Mouse (Mus musculus) stomach, embryonic 14.5 days (tissue): ENCODE measurements around the gene Adamts3. TPM values are rescaled to one million over a fixed set of nuclear protein-coding genes. Genes with fewer than 3 reads are reported as not detected.

Experiments
- ATAC-seq: fragments of 200-750 bp; cut with Nextera tagmentation; 2 replicates; pipeline ENCODE4 v1.8.0; 2017; ENCODE audit warnings: low read depth, moderate TSS enrichment; ENCODE audit not compliant: insufficient number of reproducible peaks, insufficient read depth, low FRiP score
- H3K27ac ChIP-seq: fragments of 300-500 bp; sonication (generic); 2 replicates; pipeline ENCODE4 v1.5.1; 2014; ENCODE audit warnings: mild to moderate bottlenecking, low read length, moderate library complexity, mixed read lengths
- H3K27me3 ChIP-seq: fragments of 300-500 bp; sonication (generic); 2 replicates; pipeline ENCODE4 v1.6.1; 2014; ENCODE audit warnings: low read length, control low read depth, mixed read lengths; ENCODE audit not compliant: control insufficient read depth, insufficient read depth
- H3K36me3 ChIP-seq: fragments of 300-500 bp; sonication (generic); 2 replicates; pipeline ENCODE4 v1.6.1; 2014; ENCODE audit warnings: mild to moderate bottlenecking, control low read depth, low read length, moderate library complexity, mixed read lengths; ENCODE audit not compliant: control insufficient read depth, insufficient read depth
- H3K4me1 ChIP-seq: fragments of 300-500 bp; sonication (generic); 2 replicates; pipeline ENCODE4 v1.6.1; 2014; ENCODE audit warnings: low read length, control low read depth, mixed read lengths; ENCODE audit not compliant: control insufficient read depth, insufficient read depth
- H3K4me2 ChIP-seq: fragments of 300-500 bp; sonication (generic); replicated peaks from 2 replicates; pipeline ENCODE4 v1.6.1; 2014; ENCODE audit warnings: low read depth, low read length, control low read depth
- H3K4me3 ChIP-seq: fragments of 300-500 bp; sonication (generic); 2 replicates; pipeline ENCODE4 v1.5.1; 2014; ENCODE audit warnings: low read depth, low read length, control low read depth
- H3K9ac ChIP-seq: fragments of 300-500 bp; sonication (generic); replicated peaks from 2 replicates; pipeline ENCODE4 v1.6.1; 2014; ENCODE audit warnings: low read depth, mild to moderate bottlenecking, control low read depth, low read length, moderate library complexity, mixed read lengths
- H3K9me3 ChIP-seq: fragments of 300-500 bp; sonication (generic); 2 replicates; pipeline ENCODE4 v1.6.1; 2016; ENCODE audit warnings: low read depth, low read length, control low read depth; ENCODE audit not compliant: control insufficient read depth
- WGBS: fragments of 180-500 bp; shearing (Covaris S2); extraction: QIAGEN DNeasy Blood & Tissue Kit; methylation state at CpG from one replicate; pipeline ENCODE4 v1.1.7; 2014; 5-methylcytosine and 5-hydroxymethylcytosine counted together
- polyA plus RNA-seq: library from polyadenylated mRNA; unstranded; fragments of >200 nt; fragmentation: Nextera tagmentation; extraction: Ambion mirVana; gene quantifications from 2 replicates; pipeline ENCODE4 v1.2.1, GENCODE M21; 2014

Gene Adamts3
- polyA plus RNA-seq, 1 experiment from 2014 or later: 6.4 TPM

DNA sequence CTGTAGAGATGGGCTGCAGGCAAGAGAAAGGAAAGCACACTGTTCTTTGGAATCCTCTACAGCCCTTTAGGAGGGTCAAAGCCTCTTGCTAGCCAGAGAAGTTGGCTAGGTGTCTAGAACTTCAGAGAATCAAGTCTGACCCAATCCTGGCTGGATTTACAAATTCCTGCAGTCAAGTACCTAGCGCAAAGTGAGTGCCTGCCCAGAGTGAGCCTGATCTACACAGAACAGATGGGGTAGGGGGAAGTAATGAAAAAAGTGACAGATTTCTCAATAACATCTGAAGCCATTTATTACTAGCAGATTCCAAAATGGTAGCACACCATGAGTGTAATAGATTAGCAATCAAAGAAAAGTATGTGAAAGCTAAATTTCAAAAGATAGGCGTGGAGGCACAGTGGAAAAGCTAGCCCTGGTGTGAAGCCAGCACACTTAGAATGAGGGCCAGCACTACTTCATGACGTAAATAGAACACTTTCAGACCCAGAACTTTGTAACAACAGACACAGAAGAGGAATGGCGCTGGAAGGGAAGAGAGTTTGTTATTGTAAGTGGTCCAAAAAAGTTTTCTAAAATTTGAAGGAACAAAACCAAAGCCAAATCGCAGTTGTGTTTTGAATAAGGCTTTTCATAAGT lies 82.8 kb downstream of the Adamts3 start:
- no peak overlapping the region for H3K9ac ChIP-seq
- no peak overlapping the region for H3K4me2 ChIP-seq
- no peak overlapping the region for H3K27ac ChIP-seq
- H3K36me3 ChIP-seq: no peaks in the 10 kb centered on the region
- H3K27me3 ChIP-seq: no peaks in the 10 kb centered on the region
- H3K9me3 ChIP-seq: no peaks in the 10 kb centered on the region
- no peak overlapping the region for H3K4me3 ChIP-seq
- 78% methylated on average over 5 of the region's 5 CpGs for WGBS
- ATAC-seq: no peak
- no peaks in the 10 kb centered on the region for H3K4me1 ChIP-seq

DNA sequence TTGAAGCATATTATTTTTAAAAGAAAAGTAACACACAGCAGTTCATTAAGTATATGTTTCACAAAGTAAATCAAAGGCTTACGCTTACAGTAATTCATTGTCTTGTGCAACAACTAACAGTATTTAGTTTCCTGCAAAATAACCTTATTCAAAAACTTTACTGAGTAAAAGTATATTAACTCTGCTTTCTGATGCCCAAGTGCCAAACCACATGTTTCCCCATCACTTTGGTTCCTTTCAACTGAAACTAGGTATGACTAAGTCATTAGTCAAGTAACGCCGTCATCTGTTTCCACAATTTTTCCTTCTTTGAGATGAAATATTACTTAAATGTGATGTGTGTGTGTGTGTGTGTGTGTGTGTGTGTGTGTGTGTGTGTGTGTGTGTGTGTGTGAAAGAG lies 89.4 kb downstream of the Adamts3 start:
- Histone ChIP-seq H3K27ac (no peak overlapping the region), H3K27me3 (no peaks in the 10 kb centered on the region), H3K9me3 (no peaks in the 10 kb centered on the region), H3K4me1 (no peaks in the 10 kb centered on the region), H3K4me2 (no peak overlapping the region), H3K36me3 (no peaks in the 10 kb centered on the region), H3K4me3 (no peak overlapping the region), H3K9ac (no peak overlapping the region)
- WGBS: 92% methylated on average over 3 of the region's 3 CpGs
- ATAC-seq: no peak

DNA sequence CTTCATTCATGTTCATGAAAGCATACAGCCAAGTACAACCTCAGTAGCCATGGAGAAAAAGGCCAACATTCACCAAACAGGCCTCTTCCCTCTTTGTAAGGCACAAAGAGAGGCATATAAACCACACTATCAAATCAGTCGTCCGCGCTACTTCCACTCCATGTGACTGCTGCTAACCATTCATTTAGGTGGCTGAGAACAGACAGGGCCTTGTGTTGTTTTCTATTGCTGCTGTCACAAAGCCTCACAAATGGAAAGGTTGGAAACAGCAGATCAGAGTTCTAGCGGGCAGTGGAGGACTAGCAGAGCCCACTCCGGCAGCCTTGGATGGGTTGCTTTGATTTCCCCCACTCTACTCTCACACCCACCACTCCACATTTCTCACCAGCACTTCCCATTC lies 98.5 kb downstream of the Adamts3 start:
- no peak overlapping the region for H3K4me2 ChIP-seq
- WGBS: 90% methylated on average over 5 of the region's 5 CpGs
- H3K9ac ChIP-seq: no peak overlapping the region
- H3K4me1 ChIP-seq: no peaks in the 10 kb centered on the region
- H3K4me3 ChIP-seq: no peak overlapping the region
- H3K27me3 ChIP-seq: no peaks in the 10 kb centered on the region
- H3K27ac ChIP-seq: no peak overlapping the region
- no peaks in the 10 kb centered on the region for H3K36me3 ChIP-seq
- no peaks in the 10 kb centered on the region for H3K9me3 ChIP-seq
- ATAC-seq: no peak

DNA sequence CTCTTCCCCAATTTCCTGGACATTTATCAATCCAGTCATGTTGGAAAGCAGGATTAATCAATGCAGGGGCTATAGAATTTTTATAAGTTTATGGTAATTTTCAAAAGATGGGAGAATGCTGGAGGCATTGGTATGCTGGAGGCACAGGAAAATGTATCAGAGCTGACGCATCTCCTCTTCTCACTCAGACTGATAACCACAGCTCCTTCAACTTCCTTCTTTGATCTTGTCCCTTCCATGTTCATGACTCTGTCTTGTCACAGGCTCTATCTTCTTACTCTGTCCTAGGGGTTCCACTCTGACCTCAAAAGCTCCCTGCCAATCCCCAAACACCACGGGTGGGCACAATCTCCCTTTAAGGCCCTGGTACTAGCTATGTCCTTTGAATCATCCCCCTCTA lies 103.3 kb downstream of the Adamts3 start:
- no peaks in the 10 kb centered on the region for H3K9me3 ChIP-seq
- no peaks in the 10 kb centered on the region for H3K36me3 ChIP-seq
- 72% methylated on average over 2 of the region's 2 CpGs for WGBS
- no peak overlapping the region for H3K27ac ChIP-seq
- H3K4me3 ChIP-seq: no peak overlapping the region
- no peak overlapping the region for H3K9ac ChIP-seq
- no peak overlapping the region for H3K4me2 ChIP-seq
- H3K4me1 ChIP-seq: no peaks in the 10 kb centered on the region
- ATAC-seq: no peak
- no peaks in the 10 kb centered on the region for H3K27me3 ChIP-seq

DNA sequence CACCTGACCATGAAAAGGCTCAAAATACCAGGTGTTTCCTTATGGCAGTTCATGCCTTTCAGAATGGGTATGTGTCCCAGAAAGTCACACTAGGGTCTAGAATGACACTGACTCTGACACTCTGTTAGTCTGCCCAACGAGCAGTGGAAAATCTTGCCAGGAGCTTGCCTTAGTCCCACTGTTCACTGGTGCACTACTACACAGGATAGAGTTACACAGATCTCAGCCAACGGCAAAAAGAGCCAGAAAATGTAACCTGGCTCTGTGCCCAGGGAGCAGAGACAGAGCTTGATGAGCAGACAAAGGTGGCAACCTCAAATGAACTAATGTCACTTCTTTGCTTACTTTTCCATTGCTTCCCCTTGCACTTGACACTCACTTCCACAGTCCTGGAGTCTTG lies 104.5 kb downstream of the Adamts3 start:
- no peak for ATAC-seq
- Histone ChIP-seq H3K9ac (no peak overlapping the region), H3K4me2 (no peak overlapping the region)

DNA sequence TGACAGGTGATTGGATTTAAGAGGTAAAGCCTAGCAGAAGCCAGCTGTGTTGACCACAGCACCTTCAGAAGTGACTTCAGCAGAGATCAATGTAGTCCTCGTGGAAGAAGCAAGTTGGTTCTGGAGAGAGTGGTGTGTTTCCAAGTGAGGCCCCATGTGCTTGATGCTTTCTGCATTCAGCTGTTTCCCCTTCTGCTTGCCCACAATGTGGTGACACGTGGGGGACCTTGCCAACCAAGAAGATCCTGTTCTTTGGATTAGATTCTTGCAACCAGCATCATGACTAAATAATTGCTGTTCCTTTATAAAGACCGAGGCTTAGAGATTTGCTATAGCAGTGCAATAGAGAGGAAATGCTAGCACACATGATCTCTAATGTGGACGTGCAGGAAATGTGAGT lies 105.7 kb downstream of the Adamts3 start:
- no peak overlapping the region for H3K9ac ChIP-seq

More for the DNA sequence above, 104.5 kb downstream of the Adamts3 start:
- 31% methylated on average over 2 of the region's 2 CpGs for WGBS
- no peaks in the 10 kb centered on the region for H3K27me3 ChIP-seq
- no peaks in the 10 kb centered on the region for H3K36me3 ChIP-seq
- H3K9me3 ChIP-seq: no peaks in the 10 kb centered on the region
- no peak overlapping the region for H3K4me3 ChIP-seq
- no peaks in the 10 kb centered on the region for H3K4me1 ChIP-seq
- H3K27ac ChIP-seq: no peak overlapping the region

DNA sequence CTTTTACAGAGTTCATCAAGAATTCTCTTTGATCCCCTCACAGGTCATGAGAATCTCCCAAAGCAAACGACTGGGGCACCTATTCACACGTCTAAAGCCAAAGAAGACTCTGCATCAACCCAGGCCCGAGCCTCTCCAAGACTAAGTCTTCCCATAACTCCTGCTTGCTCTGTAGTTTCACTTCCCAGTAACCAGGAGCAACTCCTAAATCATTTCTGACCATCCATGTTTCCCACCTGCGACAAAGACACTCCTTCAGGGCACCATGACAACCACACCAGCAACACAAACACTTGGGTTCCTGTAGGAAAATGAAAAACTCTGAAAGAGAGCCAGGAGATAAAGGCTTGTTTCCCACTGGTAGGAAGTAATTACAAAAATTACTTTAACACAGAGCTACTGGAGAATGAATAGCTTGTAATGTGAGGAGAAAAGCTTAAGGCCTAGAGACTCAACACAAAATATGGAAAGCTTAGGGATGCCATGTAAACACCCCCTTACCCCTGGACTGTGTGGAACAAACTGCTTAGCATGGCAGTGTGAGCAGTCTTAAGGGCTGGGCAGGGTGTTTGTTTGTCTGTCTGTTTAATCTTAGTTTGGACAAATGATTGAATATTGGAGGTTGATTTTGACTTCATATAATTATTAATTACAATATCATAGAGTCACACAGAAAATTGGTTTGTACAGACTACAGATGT lies 112.3 kb downstream of the Adamts3 start:
- Histone ChIP-seq H3K27ac (no peak overlapping the region), H3K4me3 (no peak overlapping the region), H3K9me3 (no peaks in the 10 kb centered on the region), H3K36me3 (no peaks in the 10 kb centered on the region), H3K9ac (no peak overlapping the region), H3K27me3 (no peaks in the 10 kb centered on the region), H3K4me2 (no peak overlapping the region), H3K4me1 (no peaks in the 10 kb centered on the region)
- WGBS: 62% methylated on average over 4 of the region's 4 CpGs
- ATAC-seq: no peak

More for the DNA sequence above, 105.7 kb downstream of the Adamts3 start:
- H3K4me2 ChIP-seq: no peak overlapping the region
- H3K4me1 ChIP-seq: no peaks in the 10 kb centered on the region
- H3K36me3 ChIP-seq: no peaks in the 10 kb centered on the region
- H3K27ac ChIP-seq: no peak overlapping the region
- H3K27me3 ChIP-seq: no peaks in the 10 kb centered on the region
- WGBS: 78% methylated on average over 4 of the region's 4 CpGs
- no peak overlapping the region for H3K4me3 ChIP-seq
- no peaks in the 10 kb centered on the region for H3K9me3 ChIP-seq
- ATAC-seq: no peak

DNA sequence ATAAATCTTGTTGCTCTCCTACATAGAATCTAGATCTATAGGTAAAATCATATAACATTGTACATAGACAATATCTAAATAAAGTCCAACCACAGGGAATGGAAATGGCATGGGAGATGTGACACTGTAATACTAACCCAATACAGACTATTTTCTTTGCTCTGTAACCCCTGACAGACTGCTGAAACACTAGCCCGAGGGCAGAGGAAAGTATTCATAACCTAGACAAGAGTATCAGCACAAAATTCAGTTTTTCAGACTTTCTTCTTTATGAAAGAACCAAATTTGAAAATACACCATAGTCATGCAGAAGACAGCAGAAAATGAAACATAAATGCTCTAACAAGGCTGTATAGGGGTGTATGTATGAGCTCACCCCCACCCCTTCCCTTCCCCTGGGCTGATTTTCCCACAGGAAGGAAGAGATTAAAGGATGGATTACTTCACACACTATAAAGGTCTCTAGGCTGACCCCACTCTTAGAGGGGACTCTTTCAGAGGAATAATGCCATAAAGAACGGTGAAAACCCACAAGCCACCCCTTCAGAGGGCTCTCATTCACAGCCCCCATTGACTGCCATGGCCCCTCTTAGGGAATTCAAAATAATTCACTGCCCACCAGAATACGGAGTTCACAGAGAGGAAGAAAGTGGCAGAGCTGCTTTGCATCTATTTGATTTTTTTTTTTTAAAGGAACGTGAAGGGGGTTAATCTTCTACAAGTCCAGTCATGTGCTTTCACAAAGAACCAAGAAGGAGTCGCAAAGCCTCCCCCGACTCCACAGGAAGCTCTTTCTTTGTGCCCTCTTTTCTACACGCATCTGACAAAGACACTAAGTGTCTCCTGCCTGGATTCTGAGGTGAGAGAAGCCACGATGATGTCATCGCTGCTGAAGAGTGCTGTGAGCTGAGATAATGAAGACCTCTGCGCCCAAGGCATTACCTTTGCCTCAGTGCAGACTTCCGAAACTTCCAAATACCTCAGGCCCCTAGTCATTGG lies 119.6 kb downstream of the Adamts3 start:
- H3K4me2 ChIP-seq: no peak overlapping the region
- H3K27me3 ChIP-seq: no peaks in the 10 kb centered on the region
- no peak overlapping the region for H3K4me3 ChIP-seq
- H3K36me3 ChIP-seq: no peaks in the 10 kb centered on the region
- H3K4me1 ChIP-seq: no peaks in the 10 kb centered on the region
- WGBS: 17% methylated on average over 11 of the region's 11 CpGs
- H3K9me3 ChIP-seq: no peaks in the 10 kb centered on the region
- H3K27ac ChIP-seq: no peak overlapping the region
- ATAC-seq: no peak
- H3K9ac ChIP-seq: no peak overlapping the region
